Mouse (Mus musculus): ENCODE data around the gene Slc39a11.
"Not testable (repeated sequence)": the region's sequence is repeated elsewhere in the genome, so short reads cannot be mapped to it uniquely, and the experiment has no call there.

The Slc39a11 gene

GRCm38 (mm10) chr11:113667704-113668103 lies 17.8 kb upstream of the Slc39a11 start:
- DNase-seq (ENCODE audit: low spot score in 2 of 2), result no peak

DNA sequence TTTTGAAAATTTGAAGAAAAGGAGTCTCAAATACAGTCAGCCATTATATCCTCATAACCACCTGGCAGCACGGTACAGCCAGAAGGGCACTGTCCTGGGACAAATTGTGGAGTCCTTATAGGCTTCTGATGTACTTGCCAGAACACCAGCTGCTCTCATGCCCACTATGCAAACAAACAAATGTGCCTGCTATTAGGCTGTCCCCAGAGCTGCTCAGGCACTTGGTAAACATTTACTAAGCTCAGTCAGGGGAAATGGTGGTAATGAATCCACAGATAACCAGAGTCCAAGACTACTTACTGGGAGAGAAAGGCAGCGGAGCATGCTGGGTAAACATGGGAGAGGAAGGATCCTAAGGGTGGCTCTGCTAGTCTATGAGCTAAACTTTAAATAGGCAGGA lies 17.2 kb upstream of the Slc39a11 start:
- no peak for DNase-seq (ENCODE audit: low spot score in 2 of 2)

GRCm38 (mm10) chr11:113666648-113667047 lies 16.8 kb upstream of the Slc39a11 start:
- DNase-seq (ENCODE audit: low spot score in 2 of 2), result peak in 1 of 2 experiments; percentile 33

DNA sequence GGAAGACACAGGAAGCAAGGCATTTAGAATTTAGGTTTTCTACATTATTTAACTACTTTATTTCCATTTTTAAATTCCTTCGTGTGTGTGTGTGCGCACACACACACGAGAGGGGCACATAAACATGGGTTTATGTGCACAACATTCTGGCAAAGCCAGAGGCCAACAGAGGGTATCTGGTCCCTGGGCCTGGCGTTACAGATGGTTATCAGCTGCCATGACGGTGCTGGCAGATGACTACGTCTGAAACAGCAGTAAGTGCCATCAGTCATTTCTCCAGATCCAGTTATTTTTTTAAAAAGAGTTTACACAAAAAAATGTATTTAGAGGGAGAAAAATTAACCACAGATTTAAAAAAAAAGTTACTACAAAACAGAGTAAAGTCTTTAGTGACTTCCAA lies 16.3 kb upstream of the Slc39a11 start:
- DNase-seq (ENCODE audit: low spot score in 2 of 2), result no peak

DNA sequence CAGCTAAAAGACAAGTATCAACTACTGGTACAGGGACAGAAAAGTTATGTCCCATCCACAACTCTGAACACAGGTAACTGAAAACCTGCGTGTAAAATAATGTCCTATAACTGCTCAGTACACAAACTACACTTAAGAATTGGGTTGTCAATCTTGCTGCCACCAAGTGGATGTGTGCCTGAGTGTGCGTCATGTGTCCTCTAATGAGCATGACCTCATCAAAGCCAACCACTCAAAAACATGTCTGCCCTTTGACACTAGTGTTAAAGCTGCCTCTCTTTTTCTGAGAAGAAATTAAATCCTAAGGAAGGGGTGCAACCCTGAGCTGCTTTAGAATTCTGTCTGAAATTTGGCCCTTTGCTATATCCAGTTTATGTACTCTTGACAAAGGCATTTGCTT lies 14.4 kb upstream of the Slc39a11 start:
- no peak for DNase-seq (ENCODE audit: low spot score in 2 of 2)

DNA sequence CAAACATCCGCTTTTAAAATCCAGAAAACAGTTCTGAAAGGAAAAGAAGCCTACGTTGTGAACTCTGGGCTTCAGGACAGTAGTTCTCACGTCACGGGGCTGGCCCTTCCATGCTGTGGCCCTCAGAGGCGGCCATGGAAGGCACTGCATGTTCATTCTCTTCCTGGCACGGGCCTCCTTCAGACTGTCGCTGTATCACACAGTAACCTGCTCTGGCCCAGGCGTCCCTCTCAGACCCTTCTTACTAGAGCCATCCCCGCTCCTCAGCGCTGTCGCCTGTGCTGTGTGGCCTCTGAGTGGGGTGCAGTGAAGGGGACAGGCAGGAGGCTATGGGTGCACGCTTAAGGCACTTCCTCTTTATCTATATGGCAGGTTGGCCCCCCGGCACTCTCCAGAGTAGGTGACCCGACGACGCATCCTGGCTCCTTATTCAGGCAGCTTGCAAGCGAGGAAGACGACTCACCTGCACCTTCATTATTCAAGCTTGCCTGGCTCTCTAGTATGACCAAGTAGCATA lies 12.0 kb upstream of the Slc39a11 start:
- DNase-seq (ENCODE audit: low spot score in 2 of 2), result no peak

GRCm38 (mm10) chr11:113660940-113661339 lies 11.1 kb upstream of the Slc39a11 start:
- no peak for DNase-seq (ENCODE audit: low spot score in 2 of 2)

GRCm38 (mm10) chr11:113660213-113660612 lies 10.3 kb upstream of the Slc39a11 start:
- not testable (repeated sequence) for DNase-seq (ENCODE audit: low spot score in 2 of 2)

GRCm38 (mm10) chr11:113658763-113659162 lies 8.9 kb upstream of the Slc39a11 start:
- no peak for DNase-seq (ENCODE audit: low spot score in 2 of 2)

GRCm38 (mm10) chr11:113658319-113658718 lies 8.4 kb upstream of the Slc39a11 start:
- no peak for DNase-seq (ENCODE audit: low spot score in 2 of 2)

- DNase-seq (ENCODE audit: low spot score in 2 of 2), result no peak
Observed at GRCm38 (mm10) chr11:113657221-113657620, 7.3 kb upstream of the Slc39a11 start.

GRCm38 (mm10) chr11:113656511-113656932 lies 6.6 kb upstream of the Slc39a11 start:
- DNase-seq (ENCODE audit: low spot score in 2 of 2), result no peak

DNA sequence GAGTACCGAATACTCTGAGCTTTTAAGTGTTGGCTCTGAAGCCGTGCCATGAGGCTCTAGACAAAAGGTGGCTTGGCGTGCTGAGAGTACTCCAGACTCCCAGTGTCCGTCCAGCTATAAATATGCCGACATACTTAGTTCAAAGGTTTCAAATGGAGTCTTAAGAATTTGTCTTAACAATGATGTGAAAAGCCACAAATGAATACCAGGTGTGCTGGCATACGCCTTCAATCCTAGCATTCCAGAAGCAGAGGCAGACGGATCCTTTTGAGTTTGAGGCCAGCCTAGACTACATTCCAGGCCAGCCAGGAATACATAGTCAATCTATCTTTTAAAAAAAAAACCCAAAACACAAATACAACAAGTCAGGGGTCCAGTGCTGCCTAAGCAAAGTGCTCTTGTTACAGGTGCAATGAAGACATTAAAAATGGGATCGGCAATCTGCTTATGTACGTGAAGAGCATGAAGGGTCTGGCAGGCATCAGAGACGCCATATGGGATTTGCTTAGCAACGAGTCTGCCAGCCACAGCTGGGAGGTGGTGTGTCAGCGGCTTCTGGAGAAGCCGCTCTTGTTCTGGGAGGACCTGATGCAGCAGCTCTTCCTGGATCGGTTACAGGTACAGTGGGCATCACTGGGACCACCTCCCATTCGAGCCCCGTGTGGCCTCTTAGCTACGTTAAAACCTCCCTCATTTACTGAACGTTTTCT lies 4.8 kb upstream of the Slc39a11 start:
- no peak for DNase-seq (ENCODE audit: low spot score in 2 of 2)

- DNase-seq (ENCODE audit: low spot score in 2 of 2), result no peak
Observed at GRCm38 (mm10) chr11:113654105-113654504, 4.2 kb upstream of the Slc39a11 start.

DNA sequence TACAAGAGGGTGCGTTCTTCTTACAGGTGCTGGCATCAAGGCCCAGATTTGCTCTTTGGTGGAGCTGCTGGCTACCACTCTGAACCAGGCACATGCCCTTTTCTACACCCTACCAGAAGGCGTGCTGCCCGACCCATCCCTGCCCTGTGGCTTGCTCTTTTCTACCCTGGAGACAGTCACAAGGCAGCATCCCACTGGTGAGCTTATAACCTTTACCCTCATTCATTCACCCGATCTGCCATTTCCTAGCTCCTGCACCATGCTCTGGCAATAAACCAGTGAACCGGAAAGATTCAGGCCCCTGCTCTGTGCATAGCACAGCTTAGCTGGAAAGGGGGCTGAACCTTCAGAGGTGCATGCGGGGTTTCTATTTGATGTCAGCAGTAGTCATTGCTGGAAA lies 2.6 kb upstream of the Slc39a11 start:
- DNase-seq (ENCODE audit: low spot score in 2 of 2), result no peak

- DNase-seq (ENCODE audit: low spot score in 2 of 2), result no peak
Observed at GRCm38 (mm10) chr11:113651907-113652273, 2.0 kb upstream of the Slc39a11 start.

DNA sequence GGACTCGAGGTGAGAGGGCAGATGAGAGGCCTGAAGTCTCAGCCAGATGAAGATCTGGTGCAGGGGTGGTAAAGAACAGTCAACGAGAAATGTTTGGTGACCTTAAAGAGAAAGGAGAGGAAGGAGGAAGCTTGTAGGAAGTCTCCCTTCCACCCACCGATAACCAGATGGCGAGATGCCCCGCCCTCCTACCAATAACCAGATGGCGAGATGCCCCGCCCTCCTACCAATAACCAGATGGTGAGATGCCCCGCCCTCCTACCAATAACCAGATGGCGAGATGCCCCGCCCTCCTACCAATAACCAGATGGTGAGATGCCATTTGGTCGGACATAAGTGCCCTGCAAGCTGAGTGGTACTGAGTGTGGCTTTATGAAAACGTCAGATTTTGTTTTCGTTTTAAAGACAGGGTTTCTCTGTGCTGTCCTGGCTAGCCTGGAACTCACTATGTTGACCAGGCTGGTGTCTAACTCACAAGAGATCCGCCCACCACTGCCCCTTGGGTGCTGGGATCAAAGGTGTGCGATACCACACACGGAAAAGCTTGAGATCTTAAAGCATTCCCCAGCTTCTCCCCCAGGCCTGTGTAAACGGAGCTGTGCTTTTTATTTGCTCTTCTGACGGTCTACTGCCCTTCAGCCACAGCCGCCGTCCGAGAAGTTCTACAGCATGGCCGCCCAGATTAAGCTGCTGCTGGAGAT lies 1.5 kb upstream of the Slc39a11 start:
- DNase-seq (ENCODE audit: low spot score in 2 of 2), result peak in 1 of 2 experiments; percentile 55

DNA sequence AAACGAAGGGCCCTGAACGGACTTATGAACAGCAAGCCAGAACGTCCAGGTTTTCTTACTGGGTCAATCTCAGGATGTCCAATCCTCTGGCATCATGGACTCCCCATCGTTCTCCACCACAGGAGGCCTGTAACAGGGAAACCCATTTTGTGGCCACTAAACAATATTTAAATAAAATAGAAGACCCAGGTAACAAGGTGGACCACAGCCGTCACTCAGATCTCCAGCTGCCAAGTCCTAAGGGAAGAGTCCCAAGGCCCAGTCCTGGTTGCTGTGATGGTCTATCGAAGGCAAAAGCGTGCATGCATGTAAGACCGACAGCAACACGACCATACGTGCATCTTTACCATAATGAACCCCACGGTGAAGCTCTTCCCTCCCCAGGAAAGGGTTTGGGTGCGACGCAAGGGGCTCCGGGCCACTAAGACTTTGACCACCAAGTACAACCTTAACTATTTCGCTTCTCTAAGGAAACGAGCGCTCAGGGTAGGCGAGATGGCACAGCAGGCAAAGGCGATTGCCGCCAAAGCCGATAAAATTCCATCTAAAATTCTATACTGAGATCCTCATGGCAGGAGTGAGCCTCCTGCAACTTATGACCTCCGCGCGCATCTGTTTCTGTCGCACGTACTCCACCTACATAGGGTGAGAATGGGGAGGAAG lies 1.1 kb downstream of the Slc39a11 start, which contains the start of gene Cog1:
Gene Cog1 (plus strand): TSS at position 480 of the 663 bp plus-strand sequence.
- no peak for DNase-seq (ENCODE audit: low spot score in 2 of 2)

GRCm38 (mm10) chr11:113648152-113648551 lies 1.7 kb downstream of the Slc39a11 start:
- peak; percentile 85 to 97 for DNase-seq (ENCODE audit: low spot score in 2 of 2)

GRCm38 (mm10) chr11:113645181-113645580 lies 4.7 kb downstream of the Slc39a11 start:
- DNase-seq (ENCODE audit: low spot score in 2 of 2), result no peak

GRCm38 (mm10) chr11:113638680-113639079 lies 11.2 kb downstream of the Slc39a11 start:
- no peak for DNase-seq (ENCODE audit: low spot score in 2 of 2)

GRCm38 (mm10) chr11:113634699-113635121 lies 15.2 kb downstream of the Slc39a11 start:
- DNase-seq (ENCODE audit: low spot score in 2 of 2), result no peak

All from spleen, postnatal 4 days (tissue).